Mouse (Mus musculus) C3H10T1/2 (cell line): Measurements from ENCODE around the gene Atp5j2. TPM values are rescaled to one million over a fixed set of nuclear protein-coding genes. Genes with fewer than 3 reads are reported as not detected.

Experiments used
- polyA plus RNA-seq, 2 experiments: library from polyadenylated mRNA; unstranded; fragments of >200 nt; fragmentation: generic; extraction: Trizol; gene quantifications; one replicate each; pipeline ENCODE4 v1.2.1; 2012; ENCODE audit warnings: missing spikeins in 2 of 2

The Atp5j2 gene
- 100 to 1,000 TPM; 548 to 746 TPM for polyA plus RNA-seq

DNA sequence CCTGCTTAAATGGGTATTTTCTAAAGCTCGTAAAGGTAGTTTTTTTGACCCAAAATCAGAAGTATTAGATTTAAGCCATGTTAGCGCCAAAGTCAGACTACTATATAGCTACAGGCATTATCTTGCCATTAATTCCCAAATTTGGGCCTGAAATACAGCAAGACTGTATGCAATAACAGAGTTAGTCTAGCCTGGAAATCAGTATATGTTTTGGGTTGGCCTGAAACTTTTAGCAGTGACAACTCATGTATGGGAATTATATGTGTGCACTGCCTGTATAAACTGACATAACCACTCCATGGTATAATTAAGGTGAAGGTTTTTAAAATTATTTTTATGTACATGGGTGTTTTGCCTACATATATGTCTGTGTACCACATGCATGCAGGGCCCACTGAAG lies at the start of gene Atp5j2:
Gene Atp5j2 (minus strand): TSS at position 101 of the 400 bp plus-strand sequence.

DNA sequence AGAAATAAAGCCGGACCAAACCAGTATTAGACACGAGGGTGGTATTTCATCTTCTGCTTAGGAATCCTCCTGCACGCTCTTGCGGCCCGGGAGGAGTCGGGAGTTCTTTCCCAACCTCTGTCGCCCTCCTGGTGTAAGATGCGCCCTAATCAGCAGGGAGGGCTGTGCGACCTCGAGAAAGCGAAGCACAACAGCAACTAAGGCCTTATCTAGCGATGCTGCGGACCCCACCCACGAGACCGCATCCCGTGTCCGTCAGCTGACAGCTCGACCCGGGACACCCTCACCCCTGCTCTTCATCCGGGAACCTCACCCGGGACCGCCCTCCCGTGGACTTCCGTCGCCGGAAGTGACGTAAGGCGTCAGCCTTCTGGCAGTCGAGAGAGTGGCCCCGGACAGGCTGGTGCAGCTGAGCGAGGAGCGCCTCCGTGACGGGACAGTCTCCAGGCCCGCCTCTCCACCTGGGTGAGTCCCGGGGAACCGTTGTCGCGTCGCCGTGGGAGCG lies 39.6 kb upstream of the Atp5j2 start, which contains the start of gene Zfp655:
Gene Zfp655 (plus strand): TSS at position 349 of the 505 bp plus-strand sequence.

DNA sequence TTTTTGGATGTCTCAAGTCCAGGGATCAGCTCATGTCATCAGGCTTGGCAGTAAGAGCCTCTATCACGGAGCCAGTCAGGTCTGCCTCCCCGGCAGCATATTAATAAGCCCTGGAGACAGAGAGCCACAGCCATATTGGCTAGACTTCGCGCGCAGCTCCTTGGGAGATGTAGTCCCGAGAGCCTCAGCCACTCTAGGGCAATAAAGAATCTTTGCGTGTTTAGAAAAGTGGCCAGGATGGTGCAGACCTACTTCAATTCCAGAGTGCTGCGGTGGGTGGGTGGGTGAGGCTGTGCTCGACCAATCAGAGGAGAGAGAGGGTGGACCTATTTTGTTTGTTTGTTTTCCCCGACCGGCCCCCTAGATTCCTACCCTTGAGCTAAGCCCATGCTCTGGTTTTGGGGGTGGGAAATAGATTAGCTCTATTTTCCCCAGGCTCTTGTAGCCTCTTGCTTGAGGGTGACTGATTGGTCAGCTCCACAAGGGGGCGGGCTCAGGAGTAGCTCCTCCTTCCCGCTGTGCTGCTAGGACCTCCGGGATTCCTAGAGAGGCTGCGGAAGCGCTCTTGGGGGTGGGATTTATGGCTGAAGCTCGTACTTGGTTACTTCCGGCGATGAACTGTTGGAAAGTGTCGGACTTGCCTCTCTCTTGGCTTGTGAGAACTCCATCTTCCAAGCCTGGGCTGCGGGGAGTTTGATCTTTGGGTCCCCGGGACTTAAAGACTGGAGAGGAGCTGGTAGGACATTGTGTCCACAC lies 12.3 kb upstream of the Atp5j2 start, which contains the start of gene Zkscan5:
Gene Zkscan5 (plus strand): TSS at position 627 of the 756 bp plus-strand sequence.

DNA sequence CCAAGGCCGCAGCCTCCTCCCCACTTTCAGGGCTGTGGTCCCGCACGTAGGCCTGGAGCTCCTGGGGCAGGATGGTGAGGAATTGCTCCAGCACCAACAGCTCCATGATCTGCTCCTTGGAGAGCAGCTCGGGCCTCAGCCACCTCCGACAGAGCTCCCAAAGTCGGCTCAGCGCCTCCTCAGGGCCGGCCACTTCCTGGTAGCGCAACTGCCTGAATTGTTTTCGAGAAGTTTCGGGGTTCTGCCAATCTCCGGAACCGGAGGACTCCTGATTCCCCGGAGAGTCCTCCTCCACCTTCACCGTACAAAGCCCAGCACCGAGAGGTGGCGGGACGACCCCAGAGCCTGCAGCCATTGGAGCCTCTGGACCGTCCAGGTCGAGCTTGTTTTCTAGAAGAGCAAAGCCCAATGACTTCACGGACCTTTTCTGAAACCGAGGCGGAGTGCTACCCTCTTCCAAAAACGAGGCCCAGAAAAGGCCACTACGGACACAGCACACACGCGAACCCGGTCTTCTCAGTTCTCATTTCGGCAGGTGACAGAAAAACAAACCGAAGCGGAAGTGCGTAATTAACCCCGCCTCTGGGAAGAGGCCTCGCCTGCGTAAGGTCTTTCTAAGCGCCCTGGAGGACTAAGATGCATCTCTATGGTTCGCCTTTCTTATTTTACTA lies 9.6 kb upstream of the Atp5j2 start, which contains the start of gene Zkscan14:
Gene Zkscan14 (minus strand): TSS at position 548 of the 671 bp plus-strand sequence.

DNA sequence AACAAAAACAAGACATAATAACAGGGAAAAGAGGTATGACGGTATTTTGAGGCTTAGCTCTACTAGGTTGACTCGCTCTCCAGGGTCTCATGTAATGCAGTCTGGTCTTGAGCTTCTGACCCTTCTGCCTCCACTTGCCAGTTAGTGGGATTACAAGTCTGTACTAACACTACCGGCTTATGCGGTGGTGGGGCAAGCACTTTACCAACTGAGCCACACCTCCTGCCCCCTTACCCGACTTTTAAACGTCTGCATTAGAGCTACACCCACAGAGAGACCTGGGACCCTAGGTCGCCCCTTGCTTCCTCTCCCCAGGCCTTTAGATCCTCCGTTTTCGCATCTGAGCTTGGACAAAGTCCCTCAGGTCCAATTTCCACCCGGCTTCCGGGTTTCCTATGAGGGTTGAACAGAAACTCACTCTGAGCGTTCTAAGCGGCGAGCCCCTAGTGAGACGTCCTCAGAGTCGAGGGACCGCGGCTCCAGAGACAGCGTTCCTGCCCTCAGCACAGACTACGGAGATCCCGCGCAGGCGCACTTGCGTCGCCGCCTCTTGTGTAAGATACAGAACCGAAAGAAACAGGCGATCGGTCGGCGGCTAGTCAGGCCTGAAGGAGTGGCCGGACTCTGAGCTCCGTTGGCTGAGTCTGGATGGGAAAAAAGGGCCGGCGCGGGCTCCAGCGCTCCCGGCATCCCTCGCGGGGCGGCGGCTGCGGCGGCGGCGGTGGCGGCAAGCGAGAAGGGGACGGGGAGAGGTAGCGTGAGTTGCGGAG lies 25.1 kb downstream of the Atp5j2 start, which contains the start of the genes Ptcd1 and Cpsf4:
Gene Ptcd1 (minus strand): TSS at position 573 of the 770 bp plus-strand sequence.
Gene Cpsf4 (plus strand): TSS at position 678 of the 770 bp plus-strand sequence.

DNA sequence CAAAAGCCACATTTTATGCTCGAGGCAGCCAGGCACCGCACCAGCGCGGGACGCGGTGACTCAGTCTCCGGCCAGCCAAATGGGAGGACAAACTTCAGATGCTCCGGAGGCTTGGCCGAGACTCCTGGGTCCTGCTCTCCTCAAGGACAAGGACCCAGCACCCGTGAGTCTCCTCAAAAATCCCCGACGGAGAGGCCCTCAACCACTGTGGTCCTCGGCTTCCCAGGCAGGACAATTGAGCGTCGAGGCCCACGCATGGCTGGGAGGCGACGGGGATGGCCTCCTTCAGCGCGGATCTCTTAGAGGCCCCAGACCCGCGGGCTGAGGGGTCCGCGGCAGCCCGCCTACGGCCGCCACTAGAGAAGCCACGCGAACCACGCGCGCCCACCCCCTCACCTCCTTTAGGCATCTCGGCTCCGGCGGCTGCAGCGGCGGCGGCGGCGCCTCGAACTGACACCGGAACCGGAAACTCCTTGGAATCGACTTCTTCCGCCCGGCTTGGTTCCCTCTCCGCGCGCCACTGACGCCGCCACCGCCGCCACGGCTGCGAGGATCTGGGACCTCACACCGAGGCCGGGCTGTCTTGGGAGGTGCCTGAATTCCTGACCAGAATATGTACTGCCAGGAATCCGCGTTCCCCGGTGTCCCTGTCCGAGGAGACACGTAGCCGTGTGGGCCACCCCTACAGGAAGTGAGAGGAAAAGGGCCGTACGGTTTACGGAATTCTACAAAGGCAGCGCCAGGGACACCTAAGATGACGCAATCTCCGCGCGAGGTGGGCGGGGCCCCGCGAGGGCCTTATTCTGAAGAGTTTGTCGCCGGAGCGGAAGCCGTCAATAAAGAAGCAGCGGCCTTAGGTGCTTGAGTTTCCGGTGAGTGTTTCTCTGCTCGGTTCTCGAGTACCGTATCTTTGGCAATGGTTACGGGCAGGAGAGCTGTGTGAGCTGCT lies 52.0 kb downstream of the Atp5j2 start, which contains the start of the genes Pdap1 and Bud31:
Gene Pdap1 (minus strand): TSS at position 668 of the 949 bp plus-strand sequence.
Gene Bud31 (plus strand): TSS at position 792 of the 949 bp plus-strand sequence.

Other genes with a start within 250 kb of the Atp5j2 start
- gene Smurf1, start 226.2 kb downstream of the Atp5j2 start, polyA plus RNA-seq, result 10 to 100 TPM; 11.1 to 21.7 TPM
- not detected for gene Gm4871, start 159.3 kb downstream of the Atp5j2 start, polyA plus RNA-seq
- not detected for gene 1700018F24Rik, start 149.1 kb downstream of the Atp5j2 start, polyA plus RNA-seq
- gene Arpc1a, start 108.2 kb downstream of the Atp5j2 start, polyA plus RNA-seq, result 100 to 1,000 TPM in 1 of 2 experiments, 10 to 100 TPM in 1; 82.0 to 163 TPM
- not detected for gene Kpna7, start 108.0 kb downstream of the Atp5j2 start, polyA plus RNA-seq
- gene Arpc1b, start 77.8 kb downstream of the Atp5j2 start, polyA plus RNA-seq, result 100 to 1,000 TPM; 214 to 895 TPM
- 10 to 100 TPM; 75.8 to 82.1 TPM for gene Pdap1, start 51.8 kb downstream of the Atp5j2 start, polyA plus RNA-seq
- 100 to 1,000 TPM in 1 of 2 experiments, 10 to 100 TPM in 1; 55.8 to 115 TPM for gene Bud31, start 51.7 kb downstream of the Atp5j2 start, polyA plus RNA-seq
- gene Ptcd1, start 25.0 kb downstream of the Atp5j2 start, polyA plus RNA-seq, result 10 to 100 TPM in 1 of 2 experiments, 1 to 10 TPM in 1; 7.3 to 15.8 TPM
- 10 to 100 TPM; 21.5 to 26.2 TPM for gene Cpsf4, start 24.8 kb downstream of the Atp5j2 start, polyA plus RNA-seq
- 1 to 10 TPM; 2.4 to 8.2 TPM for gene Zkscan14, start 9.8 kb upstream of the Atp5j2 start, polyA plus RNA-seq
- 1 to 10 TPM; 1.1 to 8.7 TPM for gene Zkscan5, start 12.5 kb upstream of the Atp5j2 start, polyA plus RNA-seq
- gene Zfp655, start 39.7 kb upstream of the Atp5j2 start, polyA plus RNA-seq, result 1 to 10 TPM; 1.3 to 5.5 TPM
- gene Zscan25, start 88.4 kb upstream of the Atp5j2 start, polyA plus RNA-seq, result 10 to 100 TPM in 1 of 2 experiments, 1 to 10 TPM in 1; 2.1 to 11.1 TPM
- under 1 TPM in 1 of 2 experiments, not detected in 1; 0.04 TPM for gene Cyp3a57, start 153.2 kb upstream of the Atp5j2 start, polyA plus RNA-seq